Mouse (Mus musculus): ENCODE measurements around the gene Ypel3. TPM values are rescaled to one million over a fixed set of nuclear protein-coding genes. Genes with fewer than 3 reads are reported as not detected.
A peak's percentile ranks its signal among the peaks of the same experiment; 100 is the strongest.

The Ypel3 gene
- polyA plus RNA-seq, 1 experiment from 2014 or later, result 119 TPM

- H3K27me3 ChIP-seq (ENCODE audit: control insufficient read depth, insufficient read depth, low read depth, low read length), result no peaks in the 10 kb centered on the region
- 43% methylated on average over 5 of the region's 5 CpGs for WGBS (ENCODE audit: insufficient replicate concordance)
- H3K9ac ChIP-seq (ENCODE audit: low read depth, low read length), result no peak overlapping the region
- peak overlapping the region; percentile 94; the same call in 1 of the 2 replicates for H3K4me2 ChIP-seq (ENCODE audit: low read depth, low read length)
- H3K4me3 ChIP-seq (ENCODE audit: low read depth, low read length), result no peak overlapping the region
- no peaks in the 10 kb centered on the region for H3K9me3 ChIP-seq (replicated peaks; ENCODE audit: control insufficient read depth, low read length)
- peaks cover 24% of the 10 kb centered on the region for H3K4me1 ChIP-seq (ENCODE audit: control insufficient read depth, low read depth, low read length)
- H3K27ac ChIP-seq (ENCODE audit: low read length), result no peak overlapping the region; the same call in 1 of the 2 replicates
- H3K36me3 ChIP-seq (ENCODE audit: control insufficient read depth, insufficient read depth), result no peaks in the 10 kb centered on the region
- ATAC-seq (ENCODE audit: low read depth), result no peak
Measured at GRCm38 (mm10) chr7:126809723-126810369, 33.1 kb downstream of the Ypel3 start.

DNA sequence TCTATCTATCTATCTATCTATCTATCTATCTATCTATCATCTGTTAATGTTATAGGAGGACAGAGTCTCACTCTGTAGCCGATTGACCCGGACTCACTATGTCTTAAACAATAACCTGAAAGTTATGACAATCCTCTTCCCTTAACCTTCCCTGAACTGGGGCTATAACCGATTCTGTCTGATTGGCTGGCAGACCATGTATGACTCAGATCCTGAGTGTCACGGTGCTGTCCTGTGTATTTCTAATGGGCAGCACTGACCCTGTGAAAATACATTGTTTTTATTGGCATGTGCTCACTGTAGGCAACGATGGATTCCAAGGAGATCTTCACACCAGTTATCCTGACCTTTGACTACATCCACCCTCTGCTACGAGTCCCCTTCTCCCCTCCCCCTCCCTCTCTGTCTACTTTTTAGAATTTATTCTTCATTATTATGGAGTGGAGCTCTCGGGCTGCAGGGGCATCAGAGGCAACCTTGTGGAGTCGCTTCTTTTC lies 39.0 kb downstream of the Ypel3 start:
- ATAC-seq (ENCODE audit: low read depth), result no peak
- Histone ChIP-seq H3K27me3 (ENCODE audit: control insufficient read depth, insufficient read depth, low read depth, low read length) (no peaks in the 10 kb centered on the region), H3K9me3 (replicated peaks; ENCODE audit: control insufficient read depth, low read length) (no peaks in the 10 kb centered on the region), H3K4me2 (ENCODE audit: low read depth, low read length) (no peak overlapping the region), H3K9ac (ENCODE audit: low read depth, low read length) (no peak overlapping the region), H3K4me3 (ENCODE audit: low read depth, low read length) (no peak overlapping the region), H3K27ac (ENCODE audit: low read length) (no peak overlapping the region), H3K4me1 (ENCODE audit: control insufficient read depth, low read depth, low read length) (no peaks in the 10 kb centered on the region), H3K36me3 (ENCODE audit: control insufficient read depth, insufficient read depth) (no peaks in the 10 kb centered on the region)
- 54% methylated on average over 8 of the region's 8 CpGs for WGBS (ENCODE audit: insufficient replicate concordance)

- Histone ChIP-seq H3K9ac (ENCODE audit: low read depth, low read length) (no peak overlapping the region), H3K4me1 (ENCODE audit: control insufficient read depth, low read depth, low read length) (no peaks in the 10 kb centered on the region), H3K4me2 (ENCODE audit: low read depth, low read length) (no peak overlapping the region), H3K27ac (ENCODE audit: low read length) (no peak overlapping the region), H3K9me3 (replicated peaks; ENCODE audit: control insufficient read depth, low read length) (no peaks in the 10 kb centered on the region), H3K27me3 (ENCODE audit: control insufficient read depth, insufficient read depth, low read depth, low read length) (no peaks in the 10 kb centered on the region), H3K36me3 (ENCODE audit: control insufficient read depth, insufficient read depth) (no peaks in the 10 kb centered on the region), H3K4me3 (ENCODE audit: low read depth, low read length) (no peak overlapping the region)
- WGBS (ENCODE audit: insufficient replicate concordance), result 67% methylated on average over 8 of the region's 8 CpGs
- no peak for ATAC-seq (ENCODE audit: low read depth)
Measured at GRCm38 (mm10) chr7:126816494-126816893, 39.7 kb downstream of the Ypel3 start.

GRCm38 (mm10) chr7:126817595-126817994 lies 40.8 kb downstream of the Ypel3 start:
- no peak overlapping the region for H3K4me2 ChIP-seq (ENCODE audit: low read depth, low read length)
- ATAC-seq (ENCODE audit: low read depth), result no peak
- peaks cover 5% of the 10 kb centered on the region for H3K27me3 ChIP-seq (ENCODE audit: control insufficient read depth, insufficient read depth, low read depth, low read length)
- H3K36me3 ChIP-seq (ENCODE audit: control insufficient read depth, insufficient read depth), result no peaks in the 10 kb centered on the region
- H3K27ac ChIP-seq (ENCODE audit: low read length), result no peak overlapping the region
- whole genome bisulfite sequencing (ENCODE audit: insufficient replicate concordance), result 68% methylated on average over 7 of the region's 7 CpGs
- no peaks in the 10 kb centered on the region for H3K4me1 ChIP-seq (ENCODE audit: control insufficient read depth, low read depth, low read length)
- H3K9ac ChIP-seq (ENCODE audit: low read depth, low read length), result no peak overlapping the region
- H3K4me3 ChIP-seq (ENCODE audit: low read depth, low read length), result no peak overlapping the region
- H3K9me3 ChIP-seq (replicated peaks; ENCODE audit: control insufficient read depth, low read length), result no peaks in the 10 kb centered on the region

DNA sequence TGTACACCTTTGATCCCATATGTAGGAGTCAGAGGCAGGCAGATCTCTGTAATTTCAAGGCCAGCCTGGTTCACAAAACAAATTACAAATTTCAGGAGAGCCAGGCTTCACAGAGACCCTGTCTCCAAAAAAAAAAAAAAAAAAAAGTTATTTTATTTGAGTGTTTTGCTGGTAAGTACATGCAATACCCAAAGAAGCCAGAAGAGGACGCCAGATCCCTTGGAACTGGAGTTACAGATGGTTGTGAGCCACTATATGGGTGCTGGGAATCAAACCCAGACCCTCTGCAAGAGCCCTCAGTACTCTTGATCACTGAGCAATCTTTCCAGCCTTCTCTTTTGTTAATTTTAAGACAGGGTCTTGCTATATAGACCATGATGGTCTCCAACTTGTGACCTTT lies 42.1 kb downstream of the Ypel3 start:
- Histone ChIP-seq H3K9me3 (replicated peaks; ENCODE audit: control insufficient read depth, low read length) (no peaks in the 10 kb centered on the region), H3K27ac (ENCODE audit: low read length) (no peak overlapping the region), H3K4me3 (ENCODE audit: low read depth, low read length) (no peak overlapping the region), H3K4me2 (ENCODE audit: low read depth, low read length) (no peak overlapping the region), H3K27me3 (ENCODE audit: control insufficient read depth, insufficient read depth, low read depth, low read length) (peaks cover 15% of the 10 kb centered on the region), H3K36me3 (ENCODE audit: control insufficient read depth, insufficient read depth) (no peaks in the 10 kb centered on the region), H3K9ac (ENCODE audit: low read depth, low read length) (no peak overlapping the region), H3K4me1 (ENCODE audit: control insufficient read depth, low read depth, low read length) (no peaks in the 10 kb centered on the region)
- ATAC-seq (ENCODE audit: low read depth), result no peak
- 15% methylated on average over 1 of the region's 1 CpGs for WGBS (ENCODE audit: insufficient replicate concordance)

DNA sequence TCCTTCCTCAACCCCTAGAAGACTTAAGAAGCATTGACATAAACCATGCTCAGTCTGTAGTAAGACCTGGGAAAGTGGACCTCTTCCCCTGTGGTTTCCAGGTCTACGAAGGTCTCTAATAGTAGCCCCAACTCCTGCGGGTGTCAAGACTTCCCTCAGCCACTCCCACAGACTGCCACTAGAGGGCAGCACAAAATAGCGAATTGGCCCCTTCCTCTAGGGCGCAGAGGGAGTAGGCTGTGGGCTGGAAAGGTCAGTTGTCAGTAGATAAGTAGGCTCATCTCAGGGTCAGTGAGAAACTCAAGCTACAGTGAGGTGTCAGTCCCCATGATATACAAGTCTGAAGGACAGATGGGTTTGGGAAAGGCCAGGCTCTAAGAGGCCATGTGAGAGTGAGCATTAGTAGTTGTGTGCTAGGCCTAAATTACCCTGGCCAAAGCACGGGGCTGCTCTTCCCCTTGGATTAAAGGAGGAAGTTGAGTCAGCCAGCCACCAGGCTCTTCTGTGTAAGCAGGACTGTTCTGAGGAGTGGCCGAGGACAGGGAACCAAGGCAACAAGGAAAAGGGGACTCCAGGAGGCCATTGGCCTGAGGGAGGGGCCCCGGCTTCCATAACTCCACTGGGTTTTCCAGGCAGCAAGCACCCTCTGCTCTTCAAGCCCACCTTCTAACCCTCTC lies 45.2 kb downstream of the Ypel3 start:
- no peak for ATAC-seq (ENCODE audit: low read depth)
- 21% methylated on average over 7 of the region's 7 CpGs for WGBS (ENCODE audit: insufficient replicate concordance)
- Histone ChIP-seq H3K9ac (ENCODE audit: low read depth, low read length) (no peak overlapping the region), H3K27me3 (ENCODE audit: control insufficient read depth, insufficient read depth, low read depth, low read length) (peaks cover 21% of the 10 kb centered on the region), H3K4me2 (ENCODE audit: low read depth, low read length) (no peak overlapping the region), H3K4me1 (ENCODE audit: control insufficient read depth, low read depth, low read length) (no peaks in the 10 kb centered on the region), H3K36me3 (ENCODE audit: control insufficient read depth, insufficient read depth) (no peaks in the 10 kb centered on the region), H3K27ac (ENCODE audit: low read length) (no peak overlapping the region), H3K4me3 (ENCODE audit: low read depth, low read length) (no peak overlapping the region), H3K9me3 (replicated peaks; ENCODE audit: control insufficient read depth, low read length) (no peaks in the 10 kb centered on the region)

- Histone ChIP-seq H3K4me3 (ENCODE audit: low read depth, low read length) (no peak overlapping the region), H3K27ac (ENCODE audit: low read length) (no peak overlapping the region), H3K9ac (ENCODE audit: low read depth, low read length) (no peak overlapping the region), H3K4me2 (ENCODE audit: low read depth, low read length) (no peak overlapping the region), H3K27me3 (ENCODE audit: control insufficient read depth, insufficient read depth, low read depth, low read length) (peaks cover 21% of the 10 kb centered on the region), H3K9me3 (replicated peaks; ENCODE audit: control insufficient read depth, low read length) (no peaks in the 10 kb centered on the region), H3K36me3 (ENCODE audit: control insufficient read depth, insufficient read depth) (no peaks in the 10 kb centered on the region), H3K4me1 (ENCODE audit: control insufficient read depth, low read depth, low read length) (no peaks in the 10 kb centered on the region)
- WGBS (ENCODE audit: insufficient replicate concordance), result 34% methylated on average over 9 of the region's 9 CpGs
- no peak for ATAC-seq (ENCODE audit: low read depth)
Measured at GRCm38 (mm10) chr7:126822741-126823140, 46.0 kb downstream of the Ypel3 start.

GRCm38 (mm10) chr7:126823202-126823711 lies 46.5 kb downstream of the Ypel3 start:
- Histone ChIP-seq H3K9ac (ENCODE audit: low read depth, low read length) (no peak overlapping the region), H3K36me3 (ENCODE audit: control insufficient read depth, insufficient read depth) (no peaks in the 10 kb centered on the region), H3K9me3 (replicated peaks; ENCODE audit: control insufficient read depth, low read length) (no peaks in the 10 kb centered on the region), H3K4me2 (ENCODE audit: low read depth, low read length) (no peak overlapping the region), H3K27me3 (ENCODE audit: control insufficient read depth, insufficient read depth, low read depth, low read length) (peaks cover 21% of the 10 kb centered on the region), H3K27ac (ENCODE audit: low read length) (no peak overlapping the region), H3K4me3 (ENCODE audit: low read depth, low read length) (no peak overlapping the region), H3K4me1 (ENCODE audit: control insufficient read depth, low read depth, low read length) (no peaks in the 10 kb centered on the region)
- WGBS (ENCODE audit: insufficient replicate concordance), result 4% methylated on average over 17 of the region's 19 CpGs
- ATAC-seq (ENCODE audit: low read depth), result no peak

DNA sequence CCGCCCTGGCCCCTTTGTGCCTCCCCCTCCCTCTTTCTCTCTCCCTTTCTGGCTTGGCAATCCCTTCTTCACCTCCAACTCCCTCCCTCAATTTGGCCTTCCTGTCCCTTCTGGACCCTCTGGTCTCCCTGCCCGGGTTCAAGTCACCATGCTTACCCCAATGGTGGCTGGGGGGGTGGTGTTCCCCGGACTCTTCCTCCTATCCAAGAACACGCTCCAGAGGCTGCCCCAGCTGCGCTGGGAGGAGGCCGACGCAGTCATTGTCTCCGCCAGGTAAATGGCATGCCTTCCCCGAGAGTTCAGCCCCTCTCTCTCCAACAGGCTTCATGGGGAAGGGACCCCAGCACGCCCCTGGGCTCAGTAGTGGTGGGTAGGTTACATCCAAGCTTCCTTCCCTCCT lies 47.2 kb downstream of the Ypel3 start:
- H3K9ac ChIP-seq (ENCODE audit: low read depth, low read length), result no peak overlapping the region
- no peaks in the 10 kb centered on the region for H3K4me1 ChIP-seq (ENCODE audit: control insufficient read depth, low read depth, low read length)
- no peak overlapping the region for H3K4me2 ChIP-seq (ENCODE audit: low read depth, low read length)
- no peaks in the 10 kb centered on the region for H3K36me3 ChIP-seq (ENCODE audit: control insufficient read depth, insufficient read depth)
- 10% methylated on average over 10 of the region's 10 CpGs for WGBS (ENCODE audit: insufficient replicate concordance)
- no peak for ATAC-seq (ENCODE audit: low read depth)
- H3K4me3 ChIP-seq (ENCODE audit: low read depth, low read length), result no peak overlapping the region
- H3K9me3 ChIP-seq (replicated peaks; ENCODE audit: control insufficient read depth, low read length), result no peaks in the 10 kb centered on the region
- no peak overlapping the region for H3K27ac ChIP-seq (ENCODE audit: low read length)
- H3K27me3 ChIP-seq (ENCODE audit: control insufficient read depth, insufficient read depth, low read depth, low read length), result peaks cover 21% of the 10 kb centered on the region
